Mouse (Mus musculus) stomach, postnatal 0 days (tissue): ENCODE measurements around the gene Ciz1.

Experiments
- CTCF ChIP-seq: IDR thresholded peaks from 2 replicates; pipeline ENCODE4 v1.5.1; 2016; ENCODE audit warnings: antibody characterized with exemption, low read depth, mild to moderate bottlenecking, moderate library complexity
- EP300 ChIP-seq: optimal IDR thresholded peaks from 2 replicates; pipeline ENCODE3; 2016; ENCODE audit warnings: antibody characterized with exemption

GRCm38 (mm10) chr2:32381775-32382223 lies 29.7 kb downstream of the Ciz1 start, which contains the start of gene 1110008P14Rik:
- TF ChIP-seq EP300 (no peak), CTCF (no peak)
